Mouse (Mus musculus) brain, embryonic 14.5 days (tissue): ENCODE results near the gene Mdga1. TPM values are rescaled to one million over a fixed set of nuclear protein-coding genes. Genes with fewer than 3 reads are reported as not detected.

ENCODE experiments used
- DNase-seq: peaks from one replicate; pipeline ENCODE4 v3.0.0-alpha.2; 2011; ENCODE audit warnings: low read depth
- CTCF ChIP-seq: fragments of 200-500 bp; IDR thresholded peaks from 2 replicates; pipeline ENCODE4 v1.5.1; 2012; ENCODE audit warnings: inconsistent platforms, mild to moderate bottlenecking, moderate library complexity, borderline replicate concordance; ENCODE audit not compliant: insufficient read depth, insufficient read length; ENCODE audit errors: extremely low read depth
- POLR2A ChIP-seq: fragments of 200-500 bp; IDR thresholded peaks from 2 replicates; pipeline ENCODE4 v1.6.1; 2012; ENCODE audit warnings: mild to moderate bottlenecking, inconsistent platforms, borderline replicate concordance; ENCODE audit not compliant: poor library complexity, insufficient read depth, insufficient read length, severe bottlenecking; ENCODE audit errors: extremely low read depth
- polyA plus RNA-seq: library from polyadenylated mRNA; depleted of rRNA; stranded (reverse); fragments of >200 nt; gene quantifications from 2 replicates; pipeline ENCODE4 v1.2.3, GENCODE M21; 2012

Gene Mdga1
- polyA plus RNA-seq, 1 experiment: 58.9 TPM

DNA sequence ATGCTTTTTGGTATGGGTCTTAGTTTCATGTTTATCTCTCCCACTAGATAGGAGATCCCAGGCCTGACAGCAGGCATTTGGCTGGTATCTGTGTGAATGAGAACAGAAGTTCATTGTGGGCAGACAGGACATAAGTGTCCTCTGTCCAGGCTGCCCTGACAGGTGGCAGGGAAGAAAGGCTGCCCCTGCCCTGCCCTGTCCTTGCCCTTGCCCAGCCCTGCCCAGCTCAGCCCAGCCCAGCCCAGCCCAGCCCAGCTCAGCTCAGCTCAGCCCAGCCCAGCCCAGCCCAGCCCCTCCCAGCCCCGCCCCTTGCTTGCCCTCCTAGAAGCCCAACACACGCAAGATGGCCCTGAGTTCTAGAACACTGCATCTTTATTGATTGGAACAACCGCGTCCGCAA lies 142.3 kb downstream of the Mdga1 start:
- TF ChIP-seq POLR2A (no peak), CTCF (no peak)
- DNase-seq: no peak

- DNase-seq: no peak
- TF ChIP-seq CTCF (no peak), POLR2A (no peak)
Observed at GRCm38 (mm10) chr17:29824512-29825120, 145.3 kb downstream of the Mdga1 start.

GRCm38 (mm10) chr17:29824208-29824509 lies 145.7 kb downstream of the Mdga1 start:
- no peak for TF ChIP-seq CTCF
- TF ChIP-seq POLR2A: no peak
- no peak for DNase-seq

DNA sequence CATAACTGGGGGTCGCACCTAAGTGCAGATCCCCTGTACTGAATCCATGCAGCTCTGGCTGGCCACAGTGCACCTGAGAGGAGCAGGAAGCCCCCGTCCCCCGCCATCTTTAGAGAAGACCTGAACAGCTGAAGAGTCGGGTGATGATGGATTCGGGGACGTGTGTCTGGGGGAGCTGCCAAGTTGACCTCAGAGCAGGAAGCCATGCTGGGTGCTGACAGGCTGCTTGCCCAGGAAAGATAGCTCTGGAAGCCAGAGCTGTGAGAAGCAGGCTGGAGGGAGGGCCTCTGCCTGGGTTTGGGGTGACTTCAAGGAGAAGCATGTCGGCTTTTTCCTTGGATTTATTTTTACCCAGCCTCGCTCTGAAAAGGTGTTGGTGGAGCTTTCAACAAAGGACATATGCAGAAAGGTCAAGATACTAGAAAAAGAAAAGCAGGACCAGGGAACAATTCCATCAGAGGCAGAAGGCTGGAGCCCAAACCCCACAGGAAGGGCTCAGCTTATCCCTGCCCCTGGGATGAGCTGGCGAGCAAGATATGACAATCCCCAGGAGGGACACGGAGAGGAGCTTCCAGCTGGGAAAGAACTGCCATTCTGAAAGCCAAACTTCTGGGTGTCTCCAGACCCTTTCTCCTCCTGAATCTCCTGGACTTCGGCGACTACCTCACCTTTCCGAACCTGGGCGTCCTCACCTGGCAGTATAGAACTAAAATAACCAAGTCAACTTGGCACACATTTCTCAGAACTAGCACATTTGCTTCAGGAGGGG lies 146.3 kb downstream of the Mdga1 start:
- no peak for DNase-seq
- no peak for TF ChIP-seq CTCF
- TF ChIP-seq POLR2A: no peak

GRCm38 (mm10) chr17:29819608-29820007 lies 150.3 kb downstream of the Mdga1 start:
- no peak for DNase-seq
- no peak for TF ChIP-seq POLR2A
- no peak for TF ChIP-seq CTCF

DNA sequence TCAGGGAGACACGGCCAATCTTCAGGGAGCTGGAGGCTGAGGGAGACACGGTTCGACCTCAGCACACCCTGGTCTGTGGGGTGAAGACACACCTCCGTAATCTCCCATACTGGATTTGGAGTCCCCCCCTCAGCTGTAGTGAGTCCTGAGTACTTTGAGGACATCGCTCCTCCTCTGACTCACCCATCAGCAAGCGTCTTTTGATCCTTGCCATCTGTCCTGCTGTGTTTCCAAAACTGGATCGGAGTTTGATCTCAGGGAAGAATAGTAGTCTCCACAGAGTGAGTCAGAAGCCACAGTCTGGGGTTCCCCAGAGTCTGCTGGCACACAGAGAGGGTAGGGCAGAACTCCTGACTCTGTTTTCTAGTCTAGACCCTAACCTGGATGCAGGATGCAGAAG lies 150.9 kb downstream of the Mdga1 start:
- no peak for DNase-seq
- TF ChIP-seq CTCF (no peak), POLR2A (no peak)

- peak; percentile 88 for DNase-seq
Observed at GRCm38 (mm10) chr17:29818264-29818945, 151.5 kb downstream of the Mdga1 start.

GRCm38 (mm10) chr17:29814758-29815157 lies 155.1 kb downstream of the Mdga1 start:
- TF ChIP-seq CTCF: no peak
- TF ChIP-seq POLR2A: no peak
- peak; percentile 68 for DNase-seq

More at GRCm38 (mm10) chr17:29818264-29818945, 151.5 kb downstream of the Mdga1 start:
- no peak for TF ChIP-seq CTCF
- no peak for TF ChIP-seq POLR2A

DNA sequence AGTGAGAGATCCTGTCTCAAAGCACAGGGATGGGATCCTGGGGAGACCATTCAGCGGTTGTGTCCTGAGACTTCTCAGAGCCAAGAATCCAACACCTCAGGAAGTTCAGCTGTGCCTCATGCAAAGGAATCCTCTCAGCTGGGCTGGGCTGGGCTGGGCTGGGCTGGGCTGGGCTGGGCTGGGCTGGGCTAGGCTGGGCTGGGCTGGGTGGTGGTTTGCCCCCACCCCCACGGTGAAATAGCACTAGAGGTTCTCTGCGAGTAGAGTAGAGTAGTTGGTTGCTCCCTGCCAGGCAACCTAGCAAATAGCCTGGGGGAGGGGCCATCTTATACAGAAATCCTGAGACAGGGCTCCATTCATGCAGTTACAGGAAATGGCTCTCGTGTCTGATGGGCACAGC lies 156.6 kb downstream of the Mdga1 start:
- no peak for DNase-seq
- TF ChIP-seq POLR2A (no peak), CTCF (no peak)

GRCm38 (mm10) chr17:29803545-29803944 lies 166.3 kb downstream of the Mdga1 start:
- no peak for DNase-seq
- TF ChIP-seq CTCF (no peak), POLR2A (no peak)

- TF ChIP-seq CTCF (peak; percentile 72), POLR2A (no peak)
- DNase-seq: peak; percentile 53
Observed at GRCm38 (mm10) chr17:29801358-29801757, 168.5 kb downstream of the Mdga1 start.

GRCm38 (mm10) chr17:29800096-29800455 lies 169.8 kb downstream of the Mdga1 start:
- DNase-seq: no peak
- TF ChIP-seq POLR2A (no peak), CTCF (no peak)

DNA sequence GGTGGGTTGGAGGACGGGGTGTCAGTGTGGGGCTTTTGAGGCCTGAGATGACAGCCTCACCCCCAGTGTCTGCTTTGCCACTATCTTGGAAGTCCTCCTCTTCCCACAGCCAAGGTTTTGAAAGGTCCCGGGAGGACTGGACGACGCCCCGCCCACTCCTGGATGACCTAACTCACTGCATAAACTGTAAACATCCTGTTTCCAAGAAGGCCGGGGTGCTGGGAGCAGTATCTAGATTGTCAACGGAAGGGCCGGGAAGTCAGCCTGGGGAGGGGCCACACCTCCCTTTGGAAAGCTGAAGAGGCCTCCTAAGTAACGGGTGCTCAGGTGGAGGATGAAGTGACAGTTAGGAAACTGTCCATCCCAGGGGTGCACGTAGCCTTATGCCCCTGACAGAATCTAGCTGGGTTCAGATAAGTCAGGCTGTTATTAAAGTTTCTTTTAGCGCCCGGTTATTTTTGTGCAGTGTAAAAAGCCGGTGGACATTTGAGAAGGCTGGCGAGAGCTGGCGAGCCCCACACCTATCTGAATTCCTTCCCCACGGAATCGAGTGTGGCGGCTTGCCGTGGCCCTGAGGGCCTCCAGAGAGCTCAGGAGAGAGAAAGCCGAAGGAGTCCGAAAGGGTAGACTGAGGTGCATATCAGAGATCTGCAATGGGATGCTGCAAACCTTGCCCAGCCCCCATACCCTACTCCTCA lies 170.3 kb downstream of the Mdga1 start:
- DNase-seq: no peak
- TF ChIP-seq POLR2A (no peak), CTCF (no peak)

DNA sequence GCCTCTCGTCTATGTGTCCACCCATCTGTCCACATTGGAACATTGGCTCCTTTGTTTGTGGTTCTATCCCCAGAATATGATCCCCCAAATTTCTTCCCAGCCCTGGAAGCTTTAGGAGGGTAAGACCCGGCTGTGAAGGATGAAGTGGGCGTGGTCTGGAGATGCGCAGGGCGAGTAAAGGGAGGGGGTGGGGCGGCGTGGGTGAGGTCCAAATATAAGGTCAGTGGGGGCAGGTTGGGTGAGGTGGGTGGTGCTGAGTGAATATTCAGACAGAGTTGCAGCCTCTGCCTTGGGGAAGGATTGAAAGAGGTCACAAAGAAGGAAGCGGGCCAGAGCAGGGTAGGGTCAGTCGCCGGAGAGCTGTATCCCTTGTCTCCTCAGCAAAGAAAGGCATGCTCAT lies 171.7 kb downstream of the Mdga1 start:
- DNase-seq: no peak
- no peak for TF ChIP-seq POLR2A
- no peak for TF ChIP-seq CTCF

GRCm38 (mm10) chr17:29796787-29797186 lies 173.1 kb downstream of the Mdga1 start:
- no peak for DNase-seq
- no peak for TF ChIP-seq POLR2A
- TF ChIP-seq CTCF: peak; percentile 48
